Mouse (Mus musculus) naive thymus-derived CD4-positive, alpha-beta T cell, adult 5 months (primary cell): Measurements from ENCODE around the gene Wnt2. TPM values are rescaled to one million over a fixed set of nuclear protein-coding genes. Genes with fewer than 3 reads are reported as not detected.

Experiments used
- polyA plus RNA-seq: library from polyadenylated mRNA; unstranded; fragments of 100-300 nt; shearing (Covaris generic); gene quantifications from one replicate; pipeline ENCODE4 v1.2.1, GENCODE M21; 2017

The Wnt2 gene
- polyA plus RNA-seq = not detected

DNA sequence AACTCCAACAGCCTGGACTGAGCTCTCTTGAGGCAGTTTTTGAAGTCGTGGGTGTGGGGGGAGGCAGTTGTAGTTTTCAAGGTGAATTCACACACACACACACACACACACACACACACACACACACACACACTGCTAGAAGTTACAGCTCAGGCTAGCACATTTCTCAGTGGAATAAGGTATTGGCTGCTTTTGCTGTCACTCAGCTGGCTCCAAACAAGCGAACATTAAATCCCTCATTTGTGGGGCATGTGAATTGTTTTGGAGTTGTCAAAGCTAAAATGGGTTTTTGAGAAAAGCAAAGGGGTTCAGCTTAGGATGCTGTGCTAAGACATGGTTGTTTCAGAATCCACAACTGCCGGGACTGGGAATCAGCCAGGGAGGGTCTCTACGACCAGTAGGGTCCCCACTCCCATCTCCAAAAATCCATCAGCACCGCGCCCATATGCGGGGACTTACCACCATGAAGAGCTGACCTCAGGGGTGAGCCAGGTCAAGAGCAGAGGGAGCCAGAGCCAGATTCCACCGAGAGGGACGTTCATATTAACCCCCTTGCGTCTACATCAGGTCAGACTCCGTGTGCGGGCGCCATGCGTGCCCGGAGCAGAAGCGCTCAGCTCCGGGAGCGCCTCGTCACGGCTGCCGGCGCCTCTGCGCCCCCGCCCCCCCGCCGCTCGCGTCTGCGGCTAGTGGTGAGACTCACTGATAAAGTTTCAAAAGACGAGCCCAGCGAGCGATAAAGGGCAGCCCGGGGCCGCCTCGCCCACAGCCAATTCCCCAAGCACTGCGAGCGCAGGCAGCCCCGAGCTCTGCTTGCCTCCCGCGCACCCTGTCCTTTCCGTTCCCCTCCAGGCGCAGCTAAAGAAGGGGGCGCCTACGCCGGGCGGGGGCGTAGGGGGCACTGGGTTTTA is at the start of gene Wnt2:
TSS of gene Wnt2 (minus strand) at position 840 of the 911 bp plus-strand sequence.

Other genes with a start within 250 kb of the Wnt2 start
- gene Asz1, start 78.5 kb upstream of the Wnt2 start, polyA plus RNA-seq = not detected
- gene Cftr, start 140.1 kb upstream of the Wnt2 start, polyA plus RNA-seq = not detected